Mouse (Mus musculus) large intestine, adult 2 months (tissue): ENCODE data around the gene Nop56. TPM values are rescaled to one million over a fixed set of nuclear protein-coding genes. Genes with fewer than 3 reads are reported as not detected.

Experiments used
- DNase-seq: peaks from one replicate; pipeline ENCODE4 v3.0.0-alpha.2; 2012; ENCODE audit warnings: low read depth, low spot score
- WGBS: fragments of 180-500 bp; shearing (Covaris S2); methylation state at CpG from one replicate; pipeline ENCODE4 v1.1.7; 2018; 5-methylcytosine and 5-hydroxymethylcytosine counted together
- polyA plus RNA-seq: library from polyadenylated mRNA; depleted of rRNA; stranded (reverse); fragments of >200 nt; gene quantifications from 2 replicates; pipeline ENCODE4 v1.2.3, GENCODE M21; 2012; rRNA removed

The Nop56 gene
- polyA plus RNA-seq, 1 experiment = 57.1 TPM

DNA sequence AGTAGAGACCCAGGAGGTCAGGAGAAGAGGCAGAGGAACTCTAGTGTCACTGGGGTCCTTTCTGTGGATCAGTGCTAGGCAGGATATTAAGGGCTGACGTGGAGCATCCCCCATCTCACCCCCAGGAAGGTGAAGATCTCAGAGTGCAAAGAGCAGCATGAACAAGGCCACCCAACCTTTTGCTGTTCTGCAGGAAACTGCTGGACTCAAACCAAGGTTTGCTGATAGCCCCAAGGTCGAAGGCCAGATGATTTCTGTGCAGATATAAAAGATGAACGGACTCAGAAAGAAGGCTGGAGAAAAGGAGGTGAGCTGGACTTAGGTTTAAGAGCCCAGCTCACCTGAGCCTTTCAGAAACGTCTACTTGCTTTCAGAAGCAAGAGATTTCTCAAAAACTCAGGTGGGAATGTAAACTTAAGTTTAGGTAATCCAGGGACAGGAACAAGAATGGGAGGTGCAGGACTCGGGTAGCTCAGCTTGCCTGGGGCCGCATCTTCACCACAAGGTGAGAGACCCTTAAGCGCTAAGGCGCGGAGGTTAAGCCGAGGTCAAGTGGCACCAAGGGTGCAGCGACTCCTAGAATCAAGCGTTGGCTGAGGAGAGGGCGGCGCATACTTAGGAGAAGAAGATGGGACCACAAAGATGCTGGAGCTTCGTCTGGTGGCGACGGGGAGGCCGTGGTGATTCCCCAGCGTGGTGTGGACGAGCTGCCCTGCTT is 20.1 kb downstream of the Nop56 start:
- 14% methylated on average over 20 of the region's 20 CpGs for WGBS
- no peak for DNase-seq

DNA sequence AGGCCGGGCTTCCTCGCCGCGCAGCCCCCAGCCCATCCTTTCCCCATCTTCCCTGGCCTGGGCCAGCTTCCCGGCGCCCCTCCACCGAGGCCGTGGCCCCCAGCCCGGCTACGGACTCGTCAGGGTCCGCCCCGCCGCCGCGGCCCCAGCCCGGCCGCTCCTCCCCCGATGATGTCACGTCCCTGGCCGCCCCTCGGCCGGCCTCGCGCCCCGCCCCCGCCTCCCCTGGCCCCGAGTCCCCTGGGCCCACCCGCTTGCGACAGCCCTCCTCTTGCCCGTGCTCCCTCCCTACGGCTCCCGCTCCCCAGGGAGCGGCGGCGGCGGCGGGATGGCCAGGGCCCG is 20.7 kb downstream of the Nop56 start, which contains the start of gene Ebf4:
Gene Ebf4 (plus strand): TSS at position 234 of the 342 bp plus-strand sequence.
- under 1% methylated on average over 37 of the region's 39 CpGs for WGBS
- DNase-seq = no peak

DNA sequence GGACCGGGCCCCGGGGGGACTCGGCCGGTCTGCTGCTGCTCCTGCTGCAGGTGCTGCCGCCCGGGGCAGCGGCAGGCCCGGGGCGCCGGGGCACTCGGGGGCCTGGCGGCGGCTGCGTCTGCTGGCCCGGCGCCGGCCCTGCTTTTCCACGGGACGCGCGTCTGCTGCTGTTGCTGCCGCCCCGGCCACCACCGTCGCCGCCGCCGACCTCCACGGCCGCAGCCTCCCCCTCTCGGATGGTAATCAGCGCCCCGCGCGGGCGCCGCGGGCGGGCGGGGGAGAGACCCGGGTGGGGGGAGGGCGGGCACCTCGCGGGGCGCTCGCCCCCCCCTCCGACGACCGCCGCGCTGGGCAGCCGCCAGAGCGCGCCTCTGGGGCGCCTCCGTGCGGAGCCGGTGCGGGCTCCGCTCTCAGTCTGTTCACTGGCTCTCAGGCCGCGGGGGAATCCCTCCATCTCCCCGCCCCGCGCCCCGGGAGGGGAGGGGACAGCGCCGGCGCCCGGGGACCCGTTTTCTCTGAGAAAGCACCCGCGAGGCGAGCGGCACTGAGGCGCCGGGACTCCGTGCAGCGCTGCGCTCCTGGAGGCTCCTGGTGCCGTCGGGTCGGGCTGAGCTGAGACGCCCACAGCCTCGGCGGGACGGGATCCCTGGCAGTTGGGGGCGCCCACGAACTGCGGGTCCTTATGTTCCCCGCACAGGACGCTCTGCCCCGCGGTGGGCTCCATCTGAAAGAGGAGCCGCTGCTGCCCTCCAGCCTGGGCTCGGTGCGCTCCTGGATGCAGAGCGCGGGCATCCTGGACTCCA is 21.3 kb downstream of the Nop56 start:
- 1% methylated on average over 88 of the region's 99 CpGs for WGBS
- no peak for DNase-seq

DNA sequence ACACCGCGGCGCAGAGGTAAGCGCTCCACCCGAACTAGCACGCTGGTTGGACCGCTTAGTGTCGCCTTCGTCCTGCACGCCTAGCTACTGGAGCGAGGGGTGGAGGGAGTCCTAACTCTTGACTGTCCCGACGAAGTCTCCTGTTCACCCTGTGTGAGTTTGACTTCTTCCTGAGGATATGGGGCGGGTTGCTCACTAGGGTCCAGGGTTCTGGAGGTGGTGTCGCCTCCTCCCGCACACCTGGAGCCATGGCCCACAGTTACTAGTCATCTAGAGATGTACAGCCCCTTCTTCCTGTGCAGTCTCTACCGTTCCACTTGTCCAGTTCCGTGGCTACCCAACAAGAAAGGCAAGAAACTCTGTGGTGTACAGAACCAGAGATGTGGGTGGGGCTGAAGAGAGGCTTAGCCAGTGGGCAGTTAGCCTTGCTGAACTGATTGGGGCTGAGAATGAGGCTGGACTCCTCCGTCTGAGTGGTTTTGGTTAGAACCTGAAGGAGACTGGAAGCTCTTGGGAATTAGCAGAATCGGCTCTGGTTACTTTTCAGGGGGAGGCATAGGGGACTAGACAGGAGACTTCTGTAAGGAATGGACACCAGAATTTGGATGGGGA is 22.0 kb downstream of the Nop56 start:
- WGBS = 3% methylated on average over 20 of the region's 20 CpGs
- no peak for DNase-seq

DNA sequence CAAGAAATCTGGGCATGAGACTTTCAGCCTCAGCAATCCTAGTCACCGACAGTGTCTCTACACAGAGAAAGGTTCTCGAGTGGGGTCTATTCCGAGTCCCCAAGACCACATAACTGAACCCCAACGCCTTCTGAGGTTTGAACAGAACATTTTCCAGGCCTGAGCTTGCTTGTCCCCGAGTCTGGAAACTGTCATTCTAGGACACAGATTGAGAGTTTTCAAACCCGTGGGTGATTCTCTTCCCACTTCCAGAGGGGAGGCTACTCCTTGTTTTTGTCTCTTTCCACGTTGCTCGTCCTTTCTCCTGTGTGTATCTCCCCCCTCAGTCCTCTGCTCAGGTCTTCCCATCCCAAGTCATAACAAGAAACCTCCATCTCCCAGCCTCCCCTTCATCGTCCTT is 23.4 kb downstream of the Nop56 start:
- 83% methylated on average over 9 of the region's 9 CpGs for WGBS

DNA sequence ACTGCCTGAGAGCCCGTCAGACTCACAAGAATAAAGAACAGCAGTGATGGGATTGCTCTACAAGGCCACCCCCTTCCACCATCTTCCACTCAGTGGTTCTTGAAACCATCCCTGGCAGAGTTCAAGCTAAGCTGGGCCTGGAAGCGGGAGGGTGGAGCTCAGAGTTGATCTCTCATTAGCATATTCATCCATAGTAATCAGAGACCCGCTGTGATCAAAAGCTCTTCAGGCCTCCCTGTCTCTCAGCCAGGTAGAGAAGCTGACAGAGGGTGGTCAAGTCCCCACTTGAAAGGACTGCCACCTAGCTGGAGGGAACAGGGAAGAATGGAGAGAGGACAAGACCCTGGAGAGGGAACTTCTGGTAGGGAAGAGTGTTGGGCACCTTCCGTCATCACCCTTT is 28.8 kb downstream of the Nop56 start:
- 54% methylated on average over 4 of the region's 4 CpGs for WGBS

More for the DNA sequence above, 23.4 kb downstream of the Nop56 start:
- no peak for DNase-seq

DNA sequence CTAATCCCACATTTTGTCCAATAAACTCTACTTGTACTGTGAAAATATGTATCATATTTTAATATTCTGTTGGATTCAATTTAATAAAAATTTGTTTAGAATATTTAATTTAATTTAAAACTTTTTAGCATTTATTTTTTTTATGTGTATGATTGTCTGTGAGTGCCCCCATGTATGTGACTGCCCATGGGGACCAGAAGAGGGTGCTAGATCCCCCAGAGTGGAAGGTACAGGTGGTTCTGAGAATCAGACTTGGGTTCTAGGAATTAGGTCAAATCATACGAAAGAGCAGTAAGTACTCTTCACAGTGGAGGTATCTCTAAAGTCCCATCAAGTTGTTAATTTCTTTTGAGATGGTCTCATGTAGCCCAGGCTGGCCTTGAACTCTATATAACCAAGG is 52.8 kb downstream of the Nop56 start:
- WGBS = 63% methylated on average over 1 of the region's 1 CpGs

More for the DNA sequence above, 28.8 kb downstream of the Nop56 start:
- no peak for DNase-seq

More for the DNA sequence above, 52.8 kb downstream of the Nop56 start:
- no peak for DNase-seq

Other genes starting within 250 kb of the Nop56 start
- gene Tgm6, start 162.0 kb upstream of the Nop56 start, polyA plus RNA-seq = not detected in 2 replicates
- gene Snrpb, start 95.0 kb upstream of the Nop56 start, polyA plus RNA-seq = 186 and 221 TPM in 2 replicates
- not detected in 2 replicates for gene Tmc2, start 79.2 kb upstream of the Nop56 start, polyA plus RNA-seq
- gene Idh3b, start 10.1 kb downstream of the Nop56 start, polyA plus RNA-seq = 224 and 301 TPM in 2 replicates
- gene Ebf4, start 20.7 kb downstream of the Nop56 start, polyA plus RNA-seq = 0.63 and 1.0 TPM in 2 replicates
- gene Cpxm1, start 123.1 kb downstream of the Nop56 start, polyA plus RNA-seq = 3.4 and 4.2 TPM in 2 replicates
- gene Gm28372, start 130.8 kb downstream of the Nop56 start, polyA plus RNA-seq = not detected in 2 replicates
- not detected in 2 replicates for gene 1700020A23Rik, start 130.8 kb downstream of the Nop56 start, polyA plus RNA-seq
- not detected in 2 replicates for gene Tmem239, start 132.0 kb downstream of the Nop56 start, polyA plus RNA-seq
- gene Vps16, start 149.9 kb downstream of the Nop56 start, polyA plus RNA-seq = 55.2 and 70.3 TPM in 2 replicates
- gene Pced1a, start 150.3 kb downstream of the Nop56 start, polyA plus RNA-seq = 11.0 and 12.5 TPM in 2 replicates
- 26.4 and 32.3 TPM in 2 replicates for gene Ptpra, start 175.8 kb downstream of the Nop56 start, polyA plus RNA-seq